Mouse (Mus musculus) CH12.LX (cell line): ENCODE results near the gene Znhit1. TPM values are rescaled to one million over a fixed set of nuclear protein-coding genes. Genes with fewer than 3 reads are reported as not detected.
A peak's percentile ranks its signal among the peaks of the same experiment; 100 is the strongest.

Experiments used
- DNase-seq: peaks from one replicate; pipeline ENCODE4 v3.0.0-alpha.2; 2013; ENCODE audit errors: extremely low read depth
- H3K27ac ChIP-seq: 2 replicates; pipeline ENCODE4 v1.5.1; 2012; ENCODE audit warnings: low read depth, mild to moderate bottlenecking, control low read depth, moderate library complexity; ENCODE audit not compliant: insufficient read depth
- H3K27me3 ChIP-seq: replicated peaks from 2 replicates; pipeline ENCODE3; 2012; ENCODE audit warnings: inconsistent platforms
- H3K36me3 ChIP-seq, 2 experiments: replicated peaks in 1 of 2; 2 replicates each; pipeline versions ENCODE3 to v1.6.1; 2012; ENCODE audit warnings: inconsistent platforms in 1 of 2, low read length in 1 of 2, mild to moderate bottlenecking in 1 of 2, mixed read lengths in 1 of 2, moderate library complexity in 1 of 2; ENCODE audit not compliant: control insufficient read depth in 1 of 2, insufficient read depth in 1 of 2
- H3K4me1 ChIP-seq, 2 experiments: 2 replicates each; pipeline ENCODE4 v1.6.1; 2012; ENCODE audit warnings: inconsistent platforms in 1 of 2, moderate library complexity in 1 of 2; ENCODE audit not compliant: insufficient read depth in 2 of 2, control insufficient read depth in 1 of 2
- H3K4me2 ChIP-seq: 2 replicates; pipeline ENCODE4 v1.6.1; 2012; ENCODE audit warnings: low read depth, mild to moderate bottlenecking, control low read depth; ENCODE audit not compliant: poor library complexity, insufficient read depth, severe bottlenecking
- H3K4me3 ChIP-seq, 3 experiments: fragments of 150-350 bp in 1 of 3; sonication (generic) in 1 of 3; replicated peaks in 1 of 3; 2 replicates each; pipeline versions ENCODE3 to v1.5.1; 2011 to 2012; ENCODE audit warnings: low read depth in 2 of 3, low read length in 2 of 3, mild to moderate bottlenecking in 2 of 3, moderate library complexity in 2 of 3, control low read depth in 1 of 3, improper control_type of control experiment in 1 of 3, inconsistent platforms in 1 of 3, mixed read lengths in 1 of 3; ENCODE audit not compliant: poor library complexity in 1 of 3
- H3K79me2 ChIP-seq: replicated peaks from 2 replicates; pipeline ENCODE4 v1.6.1; 2012; ENCODE audit warnings: mild to moderate bottlenecking, moderate library complexity; ENCODE audit not compliant: control insufficient read depth, poor library complexity, insufficient read depth, severe bottlenecking; ENCODE audit errors: extremely low read depth
- H3K9ac ChIP-seq: 2 replicates; pipeline ENCODE4 v1.6.1; 2012; ENCODE audit warnings: low read depth, mild to moderate bottlenecking, control low read depth, moderate library complexity; ENCODE audit not compliant: insufficient read depth
- H3K9me3 ChIP-seq: replicated peaks from 2 replicates; pipeline ENCODE3; 2012; ENCODE audit warnings: low read length, inconsistent platforms, mixed read lengths
- BHLHE40 ChIP-seq: IDR thresholded peaks from 2 replicates; pipeline ENCODE4 v1.6.1; 2011; ENCODE audit warnings: mild to moderate bottlenecking, low read depth, low read length, improper control_type of control experiment
- CHD1 ChIP-seq: IDR thresholded peaks from 2 replicates; pipeline ENCODE4 v1.6.1; 2012; ENCODE audit warnings: low read depth, low read length, improper control_type of control experiment, inconsistent platforms
- CTCF ChIP-seq, 2 experiments: IDR thresholded peaks in 1 of 2; conservative IDR thresholded peaks in 1 of 2; 2 replicates each; pipeline ENCODE4 v1.5.1; 2011 to 2012; ENCODE audit warnings: low read depth in 2 of 2, low read length in 2 of 2, improper control_type of control experiment in 1 of 2, inconsistent platforms in 1 of 2, mild to moderate bottlenecking in 1 of 2, moderate library complexity in 1 of 2
- ELF1 ChIP-seq: IDR thresholded peaks from 2 replicates; pipeline ENCODE4 v1.6.1; 2014; ENCODE audit warnings: low read depth, mild to moderate bottlenecking, inconsistent platforms, low read length, improper control_type of control experiment
- EP300 ChIP-seq: IDR thresholded peaks from 2 replicates; pipeline ENCODE4 v1.6.1; 2011; ENCODE audit warnings: low read length, improper control_type of control experiment
- IRF4 ChIP-seq: IDR thresholded peaks from 2 replicates; pipeline ENCODE4 v1.6.1; 2014; ENCODE audit warnings: low read depth, mild to moderate bottlenecking, inconsistent platforms, low read length, improper control_type of control experiment
- JUND ChIP-seq: conservative IDR thresholded peaks from 2 replicates; pipeline ENCODE4 v1.6.1; 2011; ENCODE audit warnings: low read depth, low read length, improper control_type of control experiment
- MAFK ChIP-seq: IDR thresholded peaks from 2 replicates; pipeline ENCODE4 v1.6.1; 2011; ENCODE audit warnings: low read length, improper control_type of control experiment; ENCODE audit not compliant: insufficient replicate concordance
- MAX ChIP-seq: IDR thresholded peaks from 2 replicates; pipeline ENCODE4 v1.6.1; 2011; ENCODE audit warnings: low read length, improper control_type of control experiment
- MAZ ChIP-seq: IDR thresholded peaks from 2 replicates; pipeline ENCODE4 v1.6.1; 2012; ENCODE audit warnings: low read depth, mild to moderate bottlenecking, inconsistent platforms, low read length, improper control_type of control experiment, moderate library complexity
- MEF2A ChIP-seq: IDR thresholded peaks from 2 replicates; pipeline ENCODE4 v1.6.1; 2014; ENCODE audit warnings: low read depth, mild to moderate bottlenecking, inconsistent platforms, low read length, improper control_type of control experiment, borderline replicate concordance
- PAX5 ChIP-seq: IDR thresholded peaks from 2 replicates; pipeline ENCODE4 v1.6.1; 2012; ENCODE audit warnings: low read length, inconsistent platforms, mixed read lengths
- POLR2A ChIP-seq: IDR thresholded peaks from 2 replicates; pipeline ENCODE4 v1.6.1; 2011; ENCODE audit warnings: low read depth, mild to moderate bottlenecking, improper control_type of control experiment, low read length
- RAD21 ChIP-seq: IDR thresholded peaks from 2 replicates; pipeline ENCODE4 v1.6.1; 2011; ENCODE audit warnings: low read depth, mild to moderate bottlenecking, low read length, improper control_type of control experiment, moderate library complexity
- SIN3A ChIP-seq: IDR thresholded peaks from 2 replicates; pipeline ENCODE4 v1.6.1; 2012; ENCODE audit warnings: low read length, improper control_type of control experiment, inconsistent platforms
- SMC3 ChIP-seq: IDR thresholded peaks from 2 replicates; pipeline ENCODE4 v1.6.1; 2011; ENCODE audit warnings: low read depth, low read length, improper control_type of control experiment
- TCF12 ChIP-seq: IDR thresholded peaks from 2 replicates; pipeline ENCODE4 v1.6.1; 2014; ENCODE audit warnings: low read depth, mild to moderate bottlenecking, inconsistent platforms, low read length, improper control_type of control experiment
- UBTF ChIP-seq: IDR thresholded peaks from 2 replicates; pipeline ENCODE4 v1.6.1; 2012; ENCODE audit warnings: low read depth, mild to moderate bottlenecking, inconsistent platforms, low read length, improper control_type of control experiment, moderate library complexity
- USF1 ChIP-seq: IDR thresholded peaks from 2 replicates; pipeline ENCODE4 v1.6.1; 2014; ENCODE audit warnings: low read depth, mild to moderate bottlenecking, inconsistent platforms, low read length, improper control_type of control experiment
- USF2 ChIP-seq: conservative IDR thresholded peaks from 2 replicates; pipeline ENCODE4 v1.6.1; 2011; ENCODE audit warnings: low read depth, low read length, improper control_type of control experiment
- ZMIZ1 ChIP-seq: IDR thresholded peaks from 2 replicates; pipeline ENCODE4 v1.6.1; 2012; ENCODE audit warnings: low read depth, mild to moderate bottlenecking, inconsistent platforms, low read length, improper control_type of control experiment
- ZNF384 ChIP-seq: IDR thresholded peaks from 2 replicates; pipeline ENCODE4 v1.6.1; 2012; ENCODE audit warnings: low read depth, low read length, improper control_type of control experiment, inconsistent platforms
- dilution Hi-C: fragments of 300-500 bp; cut with MboI; formaldehyde crosslinking; loops from 2 replicates; pipeline ENCODE4 v1.14.3; 2020; ENCODE audit warnings: low sequenced_read_pairs; ENCODE audit not compliant: extremely low pct_unique_long_range_greater_than_20kb, extremely low pct_ligation_motif_present
- in situ Hi-C: fragments of 300-500 bp; cut with MboI; formaldehyde crosslinking; loops from 3 replicates; pipeline ENCODE4 v1.14.3; 2019; ENCODE audit warnings: low sequenced_read_pairs, low pct_ligation_motif_present, low pct_unique_long_range_greater_than_20kb, mixed read lengths
- polyA plus RNA-seq: library from polyadenylated mRNA; unstranded; fragments of >175 nt; gene quantifications from 2 replicates; pipeline ENCODE4 v1.2.1, GENCODE M21; 2012; ENCODE audit warnings: low read depth; ENCODE audit not compliant: insufficient read length
- total RNA-seq, 2 experiments: library from RNA; depleted of rRNA; stranded (reverse); fragments of 300-350 nt in 1 of 2; fragments of >200 nt in 1 of 2; gene quantifications; 2 replicates each; pipeline ENCODE4 v1.2.3; 2012 to 2014

Znhit1 gene
- total and polyA plus RNA-seq, 3 experiments: 39.6 to 99.2 (median 60.1) TPM

DNA sequence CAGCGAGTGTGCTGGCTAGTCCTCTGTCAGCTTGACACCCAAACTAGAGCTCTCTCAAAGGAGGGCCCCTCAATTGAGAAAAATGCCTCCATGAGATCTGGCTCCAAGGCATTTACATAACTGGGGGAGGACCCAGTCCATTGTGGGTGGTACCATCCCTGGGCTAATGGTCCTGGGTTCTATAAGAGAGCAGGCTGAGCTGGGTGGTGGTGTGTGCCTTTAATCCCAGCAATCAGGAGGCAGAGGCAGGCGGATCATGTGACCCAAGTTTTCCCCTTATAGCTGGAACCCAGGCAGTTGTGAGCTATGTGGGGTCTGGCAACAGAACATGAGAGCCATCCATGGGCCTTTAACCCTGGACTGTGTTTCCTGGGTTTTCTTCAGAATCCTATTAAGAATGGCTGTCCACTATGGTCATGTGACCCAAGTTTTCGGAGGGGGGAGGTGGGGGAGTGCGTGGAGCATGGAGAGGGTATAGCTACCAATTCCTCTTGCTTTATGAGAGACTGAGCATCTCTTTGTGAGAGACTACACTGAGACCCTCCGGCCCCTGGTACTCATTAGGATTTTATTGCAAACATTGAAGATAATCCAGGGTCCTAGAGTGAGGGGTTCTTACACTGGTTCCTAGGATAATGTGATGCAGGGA, 26.4 kb downstream of the Znhit1 start:
- no peaks in the 10 kb centered on the region for H3K9me3 ChIP-seq
- peak overlapping the region; percentile 52 for H3K9ac ChIP-seq
- dilution Hi-C loops (no loop called here), in situ Hi-C loops (loop anchor here (5.0 kb wide), 1 partner anchor 34 kb away; no protein-coding TSS in a partner anchor)
- TF ChIP-seq ZNF384: no peak
- no peak for TF ChIP-seq BHLHE40
- TF ChIP-seq MAZ: no peak
- peak; percentile 46 for TF ChIP-seq USF1
- no peak for TF ChIP-seq POLR2A
- 0 out of 2 replicates have a peak, but pooled peaks have one; percentile 10 for TF ChIP-seq USF2
- no peak for TF ChIP-seq MAX
- H3K4me3 ChIP-seq: peak overlapping the region; percentile 66 to 100 (median 87)
- H3K36me3 ChIP-seq: peaks cover 34 to 39% of the 10 kb centered on the region in 2 experiments
- H3K27ac ChIP-seq: no peak overlapping the region
- H3K4me1 ChIP-seq: peaks cover 8 to 29% of the 10 kb centered on the region in 2 experiments; a peak in 3 of 4 replicates
- peak overlapping the region; percentile 60 for H3K4me2 ChIP-seq
- DNase-seq: peak; percentile 31
- no peaks in the 10 kb centered on the region for H3K27me3 ChIP-seq
- H3K79me2 ChIP-seq: no peaks in the 10 kb centered on the region

DNA sequence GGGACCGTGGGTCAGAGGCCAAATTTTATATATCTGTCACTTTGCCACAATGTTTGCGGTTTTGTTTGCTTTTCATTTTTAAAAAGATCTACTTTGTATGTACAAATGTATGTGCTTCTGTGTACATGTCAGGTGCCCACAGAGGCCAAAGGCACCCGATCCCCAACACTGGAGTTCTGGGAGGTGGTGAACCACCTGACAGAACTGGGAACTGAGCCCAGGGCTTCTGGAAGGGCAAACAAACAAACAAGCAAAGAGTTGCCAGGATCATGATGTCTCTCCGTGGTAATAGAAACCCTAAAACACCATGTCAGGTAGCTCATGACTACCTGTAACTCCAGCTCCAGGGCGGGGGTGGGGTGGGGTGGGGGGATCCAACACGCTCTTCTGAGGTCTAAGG, 27.8 kb downstream of the Znhit1 start:
- no peaks in the 10 kb centered on the region for H3K79me2 ChIP-seq
- in situ Hi-C loops: loop anchor here (5.0 kb wide), 1 partner anchor 33 kb away; no protein-coding TSS in a partner anchor
- H3K36me3 ChIP-seq: peaks cover 20 to 28% of the 10 kb centered on the region in 2 experiments
- no peak for DNase-seq
- no peak for TF ChIP-seq CHD1
- TF ChIP-seq IRF4: no peak
- TF ChIP-seq RAD21: no peak
- no peak for TF ChIP-seq UBTF
- no peak for TF ChIP-seq MAFK
- no peak for TF ChIP-seq MAX
- TF ChIP-seq SIN3A: no peak
- TF ChIP-seq USF1: no peak
- TF ChIP-seq PAX5: no peak
- no peak for TF ChIP-seq ZMIZ1
- TF ChIP-seq MEF2A: no peak
- TF ChIP-seq ELF1: no peak
- TF ChIP-seq CTCF (conservative IDR thresholded peaks at IDR 0.05 in 1 of 2, IDR thresholded peaks at IDR 0.05 in 1 of 2; ENCODE audit: low read depth in 2 of 2, low read length in 2 of 2): no peak
- no peak for TF ChIP-seq TCF12
- no peak for TF ChIP-seq JUND
- TF ChIP-seq ZNF384: no peak
- no peak for TF ChIP-seq USF2
- TF ChIP-seq SMC3: no peak
- TF ChIP-seq EP300: no peak
- TF ChIP-seq, all 38 proteins: peak for 0
- no peak overlapping the region for H3K27ac ChIP-seq
- no peaks in the 10 kb centered on the region for H3K27me3 ChIP-seq
- H3K9me3 ChIP-seq: no peaks in the 10 kb centered on the region
- dilution Hi-C loops: no loop called here
- no peak overlapping the region for H3K9ac ChIP-seq
- no peak overlapping the region for H3K4me3 ChIP-seq
- H3K4me2 ChIP-seq: no peak overlapping the region
- peaks cover 11 to 34% of the 10 kb centered on the region in 2 experiments; a peak in 3 of 4 replicates for H3K4me1 ChIP-seq
